8 mouse cellular contexts compared by ENCODE assay signal in the genomic region with DNA sequence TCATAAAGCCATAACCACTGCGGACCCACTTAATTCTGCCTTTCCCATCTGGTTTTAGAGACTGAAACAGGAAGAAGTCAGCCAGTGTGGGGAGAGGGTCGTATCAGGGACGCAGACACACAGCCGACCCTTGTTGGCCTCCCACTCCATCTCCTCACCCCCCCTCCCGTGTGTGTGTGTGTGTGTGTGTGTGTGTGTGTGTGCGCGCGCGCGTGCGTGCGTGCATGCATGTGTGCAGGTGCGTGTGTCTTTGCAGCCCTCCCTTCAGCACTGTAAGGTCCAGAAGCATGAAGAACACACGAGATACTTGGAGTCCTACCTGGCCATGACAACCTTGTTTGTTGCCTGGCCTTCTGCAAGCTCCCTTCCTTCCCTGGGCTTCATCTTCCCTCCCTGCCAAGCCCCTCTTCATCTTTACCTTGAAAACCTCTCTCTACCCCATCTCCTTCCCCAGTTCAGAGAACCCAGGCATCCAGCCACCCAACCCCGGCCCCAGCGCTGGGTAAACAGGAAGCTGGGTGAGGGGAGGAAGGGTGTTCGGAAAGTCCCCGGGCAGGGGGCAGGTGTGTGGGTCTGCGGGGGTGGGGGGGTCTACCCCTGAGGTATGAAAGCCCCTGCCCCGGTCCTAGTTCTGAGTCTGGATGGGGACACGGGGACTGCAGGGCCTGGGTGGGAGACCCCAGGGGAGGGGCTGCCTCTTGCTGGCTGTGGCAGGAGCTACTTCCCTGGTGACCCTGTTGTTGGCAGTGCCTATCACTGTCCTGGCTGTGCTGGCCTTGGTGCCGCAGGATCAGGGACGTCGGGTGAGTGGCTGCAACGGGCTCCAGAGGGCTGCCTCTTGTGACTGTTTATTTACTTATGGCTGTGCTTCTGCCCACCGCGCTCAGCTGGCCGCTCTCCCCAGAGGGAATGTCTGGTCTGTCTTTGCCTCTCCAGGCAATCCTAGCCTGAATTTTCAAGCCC. TPM values are rescaled to one million over a fixed set of nuclear protein-coding genes. Genes with fewer than 3 reads are reported as not detected.
DNase-seq lines count a peak whose midpoint lies in the region; ATAC-seq lines count a peak whose summit lies in the region.

Gene Ltb, plus strand, starts transcription at position 559 of the 963 bp plus-strand sequence.

- no peak within 1 kb of the TSS for H3K27ac ChIP-seq in hindbrain, embryonic 13.5 days
- no peak within 1 kb of the TSS for H3K27ac ChIP-seq in stomach, embryonic 15.5 days

- H3K9ac ChIP-seq in hindbrain, embryonic 13.5 days = no peak within 1 kb of the TSS; the same call in 1 of the 2 replicates
- H3K9ac ChIP-seq in stomach, embryonic 15.5 days = no peak within 1 kb of the TSS

- H3K36me3 ChIP-seq in hindbrain, embryonic 13.5 days = no peaks in the 10 kb centered on the region
- no peaks in the 10 kb centered on the region for H3K36me3 ChIP-seq in stomach, embryonic 15.5 days

- H3K4me3 ChIP-seq in hindbrain, embryonic 13.5 days = peak within 1 kb of the TSS; percentile 40; the same call in 1 of the 2 replicates
- H3K4me3 ChIP-seq in stomach, embryonic 15.5 days (replicated peaks) = peak within 1 kb of the TSS; percentile 47

- H3K4me1 ChIP-seq in hindbrain, embryonic 13.5 days (replicated peaks) = peaks cover 18% of the 10 kb centered on the region
- H3K4me1 ChIP-seq in stomach, embryonic 15.5 days = peaks cover 15% of the 10 kb centered on the region; the same call in 1 of the 2 replicates

- H3K27me3 ChIP-seq in hindbrain, embryonic 13.5 days = peaks cover 50% of the 10 kb centered on the region
- peaks cover 15% of the 10 kb centered on the region for H3K27me3 ChIP-seq in stomach, embryonic 15.5 days (replicated peaks)

- peak; percentile 82 for DNase-seq in CD4-positive, CD25-positive, alpha-beta regulatory T cell, adult 2 months (ENCODE audit: low read depth, low spot score)
- DNase-seq in lung, postnatal 25 days (ENCODE audit: low spot score) = peak; percentile 63
- DNase-seq in Muller cell, postnatal 12 days (ENCODE audit: inconsistent ontology term) = no peak
- DNase-seq in embryo, embryonic 10.5 days (ENCODE audit: low spot score) = no peak
- DNase-seq in left cerebral cortex, postnatal 14 days (ENCODE audit: low spot score in 2 of 2) = no peak

- peak within 1 kb of the TSS; percentile 65 for H3K4me2 ChIP-seq in hindbrain, embryonic 13.5 days
- peak within 1 kb of the TSS; percentile 93 for H3K4me2 ChIP-seq in stomach, embryonic 15.5 days

- WGBS in hindbrain, embryonic 13.5 days = 72% methylated on average over 28 of the region's 28 CpGs
- WGBS in stomach, embryonic 15.5 days = 54% methylated on average over 28 of the region's 28 CpGs

- intact Hi-C loops in left cerebral cortex, postnatal 14 days (cut with DNase I) = no loop called here

- peak; percentile 68 for ATAC-seq in activated CD4-positive, CD25-positive, alpha-beta regulatory T cell, adult 4 months
- no peak for ATAC-seq in hindbrain, embryonic 13.5 days (ENCODE audit: low FRiP score)
- ATAC-seq in stomach, embryonic 15.5 days (ENCODE audit: insufficient read depth, low FRiP score, low read depth) = no peak

- H3K9me3 ChIP-seq in hindbrain, embryonic 13.5 days = no peaks in the 10 kb centered on the region
- H3K9me3 ChIP-seq in stomach, embryonic 15.5 days = no peaks in the 10 kb centered on the region

RNA-seq across cellular contexts. Expression of gene Ltb, which starts in this region (rescaled TPM):
- polyA plus RNA-seq in activated CD4-positive, CD25-positive, alpha-beta regulatory T cell, adult 4 months (2017; shearing (Covaris generic)) = 100 to 1,000 TPM; 134 to 383 TPM
- 0.44 and 0.52 TPM in 2 replicates for polyA plus RNA-seq in hindbrain, embryonic 13.5 days (2015; fragmentation: Nextera tagmentation; extraction: Ambion mirVana)
- 3.7 and 5.5 TPM in 2 replicates for polyA plus RNA-seq in stomach, embryonic 15.5 days (2015; fragmentation: Nextera tagmentation; extraction: Ambion mirVana)
- 1 to 10 TPM in 1 of 2 experiments, under 1 TPM in 1; 0.55 to 1.0 TPM for total RNA-seq in left cerebral cortex, postnatal 14 days (2021)

Comparison
In these comparisons a context has a peak if more than half of its experiments do, and no peak if none do; other contexts are left out.
1. RNA of gene Ltb (polyA plus RNA-seq): 134 to 383 TPM in activated CD4-positive, CD25-positive, alpha-beta regulatory T cell, adult 4 months; 3.7 to 5.5 TPM in stomach, embryonic 15.5 days and 0.44 to 0.52 TPM in hindbrain, embryonic 13.5 days; every median in the first group is over 10 times any median in the second.
2. DNase-seq: peak in CD4-positive, CD25-positive, alpha-beta regulatory T cell, adult 2 months (single experiment) and lung, postnatal 25 days (single experiment); none in Muller cell, postnatal 12 days (single experiment), embryo, embryonic 10.5 days (single experiment) and left cerebral cortex, postnatal 14 days (0 of 2).